19 mouse cellular contexts compared by ENCODE assay signal in genomic region chr1:43868510-43868909, GRCm38 (mm10).
"Had no signal": no experiment of that assay in that cellular context is flagged by ENCODE, and none has a peak within 500 bp of the region (broad histone marks: within the 10 kb centered on the region; RNA-seq: fewer than 3 reads in every experiment).

No protein-coding gene starts in this region.

- ATAC-seq: liver, postnatal 0 days; lung, postnatal 0 days; midbrain, embryonic 15.5 days had no signal

- DNase-seq: kidney, adult 18-20 months; kidney, adult 9 months; kidney, postnatal 14 days; kidney, postnatal 4 days; liver, postnatal 0 days; lung, embryonic 14.5 days; retina, postnatal 1 day; right cerebral cortex, postnatal 25 days; thymus, adult 18-20 months; thymus, postnatal 14 days; thymus, postnatal 4 days had no signal

- H3K27me3 ChIP-seq: limb, embryonic 12.5 days; limb, embryonic 15.5 days; midbrain, embryonic 12.5 days; midbrain, embryonic 15.5 days; neural tube, embryonic 12.5 days; neural tube, embryonic 15.5 days had no signal

- H3K36me3 ChIP-seq: limb, embryonic 12.5 days; limb, embryonic 15.5 days; midbrain, embryonic 12.5 days; midbrain, embryonic 15.5 days; neural tube, embryonic 12.5 days; neural tube, embryonic 15.5 days had no signal

- H3K9ac ChIP-seq: limb, embryonic 12.5 days; limb, embryonic 15.5 days; liver, embryonic 14.5 days; liver, postnatal 0 days; lung, embryonic 14.5 days; midbrain, embryonic 12.5 days; midbrain, embryonic 15.5 days; neural tube, embryonic 12.5 days; neural tube, embryonic 15.5 days had no signal

- H3K4me1 ChIP-seq: limb, embryonic 12.5 days; limb, embryonic 15.5 days; midbrain, embryonic 12.5 days; midbrain, embryonic 15.5 days; neural tube, embryonic 12.5 days; neural tube, embryonic 15.5 days had no signal

- H3K27ac ChIP-seq: limb, embryonic 12.5 days; limb, embryonic 15.5 days; liver, embryonic 14.5 days; midbrain, embryonic 12.5 days; midbrain, embryonic 15.5 days; neural tube, embryonic 12.5 days; neural tube, embryonic 15.5 days had no signal

- H3K9me3 ChIP-seq: limb, embryonic 12.5 days; limb, embryonic 15.5 days; midbrain, embryonic 12.5 days; midbrain, embryonic 15.5 days; neural tube, embryonic 12.5 days; neural tube, embryonic 15.5 days had no signal

- H3K4me3 ChIP-seq: limb, embryonic 12.5 days; limb, embryonic 15.5 days; midbrain, embryonic 12.5 days; midbrain, embryonic 15.5 days; neural tube, embryonic 12.5 days; neural tube, embryonic 15.5 days had no signal
